Mouse (Mus musculus): ENCODE data around the gene Wtap. TPM values are rescaled to one million over a fixed set of nuclear protein-coding genes. Genes with fewer than 3 reads are reported as not detected.
A peak's percentile ranks its signal among the peaks of the same experiment; 100 is the strongest.
"Not testable (repeated sequence)": the region's sequence is repeated elsewhere in the genome, so short reads cannot be mapped to it uniquely, and the experiment has no call there.

Wtap gene
- polyA plus RNA-seq, 1 experiment from 2014 or later, result 64.4 TPM

DNA sequence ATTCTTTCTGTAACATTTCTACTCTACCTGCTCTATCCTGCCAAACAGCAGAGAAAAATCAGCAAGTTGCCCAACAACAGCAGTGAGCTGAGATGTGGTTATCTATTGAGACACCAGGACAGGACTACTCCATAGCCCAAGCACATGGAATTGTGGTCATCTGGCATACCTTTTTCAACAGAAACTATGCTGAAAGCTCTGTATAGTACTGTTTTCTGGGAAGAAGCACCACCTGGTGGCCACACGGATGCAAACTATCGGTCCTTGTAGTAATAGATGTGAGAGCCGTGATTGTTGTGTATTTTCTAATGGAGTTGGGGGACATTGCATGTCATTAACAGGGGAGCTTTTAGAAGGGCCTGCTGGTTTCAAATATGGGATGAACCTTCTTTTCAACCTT lies 2.4 kb upstream of the Wtap start:
- H3K4me3 ChIP-seq, result no peak overlapping the region
- no peak for ATAC-seq
- 24% methylated on average over 3 of the region's 3 CpGs for WGBS (ENCODE audit: insufficient replicate concordance)
- no peak overlapping the region for H3K27ac ChIP-seq
- H3K27me3 ChIP-seq (replicated peaks), result 0 out of 2 replicates have a peak, but pooled peaks cover 3% of the 10 kb centered on the region
- H3K9ac ChIP-seq, result no peak overlapping the region
- 0 out of 2 replicates have a peak, but pooled peaks cover 8% of the 10 kb centered on the region for H3K4me1 ChIP-seq
- no peaks in the 10 kb centered on the region for H3K9me3 ChIP-seq (replicated peaks)
- H3K36me3 ChIP-seq, result no peaks in the 10 kb centered on the region
- H3K4me2 ChIP-seq, result no peak overlapping the region

DNA sequence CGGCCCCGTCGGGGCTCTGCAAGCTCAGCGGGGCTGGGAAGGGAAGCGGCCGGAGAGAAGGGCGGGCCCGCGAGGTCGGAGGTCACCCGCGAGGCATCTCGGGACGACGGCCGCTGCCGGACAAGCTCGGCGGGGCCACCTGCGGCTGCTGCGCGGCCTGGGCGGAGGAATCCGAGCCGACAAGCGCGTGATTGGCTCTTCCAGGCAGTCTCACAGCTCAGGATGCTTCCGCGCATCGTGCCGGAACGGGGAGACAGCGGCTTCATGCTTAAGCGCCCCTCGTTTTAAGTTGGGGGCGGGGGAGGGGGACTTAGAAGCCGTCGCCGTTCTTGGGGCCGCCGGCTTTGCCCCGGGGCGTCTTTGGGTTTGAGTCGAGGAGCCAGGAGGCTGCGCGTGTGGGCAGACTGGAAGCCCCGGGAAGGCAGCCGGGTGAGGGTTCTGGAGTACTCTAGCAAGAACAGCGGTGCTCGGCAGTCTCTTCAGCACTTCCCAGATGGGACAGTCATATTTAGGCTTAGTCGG lies 1.4 kb downstream of the Wtap start:
- ATAC-seq, result peak; percentile 85
- Histone ChIP-seq H3K4me1 (peaks cover 37% of the 10 kb centered on the region), H3K27me3 (replicated peaks) (0 out of 2 replicates have a peak, but pooled peaks cover 2% of the 10 kb centered on the region), H3K36me3 (peaks cover 16% of the 10 kb centered on the region), H3K27ac (peak overlapping the region; percentile 99), H3K4me2 (peak overlapping the region; percentile 80), H3K9ac (peak overlapping the region; percentile 100), H3K4me3 (peak overlapping the region; percentile 99), H3K9me3 (replicated peaks) (no peaks in the 10 kb centered on the region)
- under 1% methylated on average over 51 of the region's 51 CpGs for WGBS (ENCODE audit: insufficient replicate concordance)

DNA sequence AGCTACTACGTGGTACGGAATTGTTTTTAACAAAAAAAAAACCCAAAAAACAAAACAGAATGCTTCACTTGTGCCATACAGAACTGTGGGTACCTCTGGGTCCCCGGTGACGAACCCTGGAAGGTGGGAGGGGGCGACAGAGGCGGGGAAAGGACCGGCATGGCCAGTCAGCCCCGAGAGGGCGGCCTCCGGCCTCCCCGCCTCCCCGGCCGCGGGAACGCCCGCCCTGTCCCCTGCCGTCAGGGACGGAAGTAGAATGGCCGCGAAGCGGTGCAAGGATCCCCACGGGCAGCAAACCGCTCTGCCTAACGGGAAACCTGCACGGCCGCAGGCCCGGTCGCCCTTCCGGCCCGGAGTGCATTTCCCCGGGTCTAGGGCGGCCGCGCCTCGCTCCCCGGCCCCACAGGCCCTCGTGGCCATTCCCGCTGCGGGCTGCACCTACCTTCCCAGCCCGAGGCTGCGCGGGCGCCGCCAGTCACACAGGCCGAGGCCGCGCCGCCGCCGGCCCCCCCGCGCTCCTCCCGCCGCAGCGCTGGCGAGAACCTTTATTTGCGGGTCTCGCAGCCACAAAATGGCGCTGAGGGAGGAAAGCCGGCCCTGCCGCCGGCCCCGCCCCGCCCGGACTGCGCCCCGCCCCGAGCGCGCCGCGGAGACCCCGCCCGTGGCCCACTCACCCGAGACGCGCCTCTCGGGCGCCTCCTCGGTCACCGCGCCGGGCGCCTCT lies 2.2 kb downstream of the Wtap start:
- H3K4me2 ChIP-seq, result peak overlapping the region; percentile 80
- H3K9ac ChIP-seq, result peak overlapping the region; percentile 100
- WGBS (ENCODE audit: insufficient replicate concordance), result 3% methylated on average over 73 of the region's 84 CpGs
- peak; percentile 92 for ATAC-seq
- H3K9me3 ChIP-seq (replicated peaks), result no peaks in the 10 kb centered on the region
- peak overlapping the region; percentile 99 for H3K27ac ChIP-seq
- H3K36me3 ChIP-seq, result peaks cover 21% of the 10 kb centered on the region
- no peaks in the 10 kb centered on the region for H3K27me3 ChIP-seq (replicated peaks)
- peak overlapping the region; percentile 99 for H3K4me3 ChIP-seq
- H3K4me1 ChIP-seq, result peaks cover 39% of the 10 kb centered on the region

DNA sequence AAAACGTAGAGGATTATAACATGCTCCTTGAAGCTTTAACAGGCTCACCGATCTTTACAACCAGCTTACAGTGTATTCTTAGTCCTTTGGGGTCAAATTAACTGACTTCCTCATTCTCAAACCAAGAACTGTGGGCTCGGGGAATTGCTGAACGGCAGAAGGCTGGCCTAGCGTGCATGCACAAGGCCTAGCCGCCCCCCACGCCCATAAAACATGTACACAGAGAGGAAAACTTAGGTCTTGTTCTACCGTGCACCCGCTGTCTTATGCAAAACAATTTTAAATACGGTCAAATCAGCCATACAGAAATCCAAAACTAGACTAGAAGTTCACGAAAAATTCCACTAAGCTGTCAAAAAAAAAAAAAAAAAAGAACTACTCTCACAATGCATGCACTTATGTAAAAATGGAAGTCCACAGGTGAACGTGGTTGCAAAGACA lies 2.8 kb downstream of the Wtap start:
- H3K4me1 ChIP-seq, result peaks cover 42% of the 10 kb centered on the region
- peak overlapping the region; percentile 80 for H3K4me2 ChIP-seq
- peak overlapping the region; percentile 99 for H3K27ac ChIP-seq
- 1% methylated on average over 12 of the region's 12 CpGs for WGBS (ENCODE audit: insufficient replicate concordance)
- no peaks in the 10 kb centered on the region for H3K27me3 ChIP-seq (replicated peaks)
- no peaks in the 10 kb centered on the region for H3K9me3 ChIP-seq (replicated peaks)
- peaks cover 26% of the 10 kb centered on the region for H3K36me3 ChIP-seq
- no peak for ATAC-seq
- H3K4me3 ChIP-seq, result peak overlapping the region; percentile 99
- peak overlapping the region; percentile 100 for H3K9ac ChIP-seq

DNA sequence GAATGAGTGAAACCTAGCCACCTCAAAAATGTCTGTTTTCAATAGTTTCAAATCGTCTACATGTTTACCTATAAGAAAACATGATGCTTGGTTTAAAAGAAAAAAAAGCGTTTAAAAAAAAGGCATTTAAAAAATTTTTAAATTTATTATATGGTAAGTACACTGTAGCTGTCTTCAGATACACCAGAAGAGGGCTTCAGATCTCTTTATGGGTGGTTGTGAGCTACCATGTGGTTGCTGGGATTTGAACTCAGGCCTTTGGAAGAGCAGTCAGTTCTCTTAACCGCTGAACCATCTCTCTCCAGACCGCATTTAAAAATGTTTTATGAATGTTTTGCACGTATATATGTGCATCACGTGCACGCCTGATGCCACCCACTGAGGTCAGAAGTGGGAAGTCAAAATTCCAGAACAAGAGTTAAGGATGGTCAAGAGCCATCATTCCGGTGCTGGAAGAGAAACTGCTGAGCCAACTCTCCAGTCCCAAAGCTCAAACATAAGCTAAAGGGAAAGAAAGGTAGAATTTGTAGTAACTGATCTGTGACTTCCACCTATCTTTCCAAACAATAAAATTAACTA lies 3.3 kb downstream of the Wtap start:
- Histone ChIP-seq H3K4me2 (peak overlapping the region; percentile 80), H3K36me3 (peaks cover 31% of the 10 kb centered on the region), H3K27ac (peak overlapping the region; percentile 99), H3K4me3 (peak overlapping the region; percentile 99), H3K9ac (peak overlapping the region; percentile 100), H3K9me3 (replicated peaks) (no peaks in the 10 kb centered on the region), H3K27me3 (replicated peaks) (no peaks in the 10 kb centered on the region), H3K4me1 (peaks cover 44% of the 10 kb centered on the region)
- no peak for ATAC-seq
- 30% methylated on average over 8 of the region's 8 CpGs for WGBS (ENCODE audit: insufficient replicate concordance)

DNA sequence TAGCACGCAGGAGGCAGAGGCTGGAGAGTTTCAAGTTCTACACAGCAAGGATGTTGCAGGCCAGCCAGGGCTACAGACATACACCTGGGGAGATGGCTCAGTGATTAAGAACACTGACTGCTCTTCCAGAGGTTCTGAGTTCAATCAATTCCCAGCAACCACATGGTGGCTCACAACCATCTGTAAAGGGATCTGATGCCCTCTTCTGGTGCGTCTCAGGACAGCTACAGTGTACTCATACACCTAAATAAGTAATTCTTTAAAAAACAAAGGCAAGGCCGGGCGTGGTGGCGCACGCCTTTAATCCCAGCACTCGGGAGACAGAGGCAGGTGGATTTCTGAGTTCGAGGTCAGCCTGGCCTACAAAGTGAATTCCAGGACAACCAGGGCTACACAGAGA lies 5.9 kb downstream of the Wtap start:
- H3K9ac ChIP-seq; H3K9me3 ChIP-seq (replicated peaks); H3K4me3 ChIP-seq; H3K27me3 ChIP-seq (replicated peaks); ATAC-seq; H3K27ac ChIP-seq; H3K4me2 ChIP-seq: not testable (repeated sequence)
- peaks cover 57% of the 10 kb centered on the region for H3K36me3 ChIP-seq
- 80% methylated on average over 8 of the region's 8 CpGs for WGBS (ENCODE audit: insufficient replicate concordance)
- peaks cover 36% of the 10 kb centered on the region for H3K4me1 ChIP-seq

DNA sequence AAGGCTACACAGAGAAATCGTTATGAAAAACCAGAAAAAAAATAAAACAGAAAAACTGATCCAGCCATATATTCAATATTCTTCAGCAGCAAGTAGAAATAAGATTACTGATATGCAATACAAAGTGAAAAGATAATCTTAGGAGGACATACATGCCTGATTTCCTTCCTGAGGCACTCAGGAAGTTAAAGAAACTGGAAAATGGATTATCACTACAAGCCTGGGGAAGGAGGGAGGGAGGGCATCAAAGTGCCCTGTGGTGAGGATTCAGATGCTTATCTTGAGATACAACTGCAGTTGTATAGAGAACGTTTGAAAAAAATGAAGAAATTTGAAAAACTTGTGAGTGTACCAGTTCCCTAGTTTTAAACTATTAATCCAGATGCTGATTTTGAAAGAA lies 10.0 kb downstream of the Wtap start:
- no peak for ATAC-seq
- peaks cover 92% of the 10 kb centered on the region for H3K36me3 ChIP-seq
- no peaks in the 10 kb centered on the region for H3K9me3 ChIP-seq (replicated peaks)
- H3K4me3 ChIP-seq, result no peak overlapping the region
- H3K4me1 ChIP-seq, result peaks cover 21% of the 10 kb centered on the region
- WGBS (ENCODE audit: insufficient replicate concordance), result 43% methylated on average over 2 of the region's 2 CpGs
- H3K27ac ChIP-seq, result no peak overlapping the region
- H3K4me2 ChIP-seq, result no peak overlapping the region
- H3K27me3 ChIP-seq (replicated peaks), result no peaks in the 10 kb centered on the region
- no peak overlapping the region for H3K9ac ChIP-seq

DNA sequence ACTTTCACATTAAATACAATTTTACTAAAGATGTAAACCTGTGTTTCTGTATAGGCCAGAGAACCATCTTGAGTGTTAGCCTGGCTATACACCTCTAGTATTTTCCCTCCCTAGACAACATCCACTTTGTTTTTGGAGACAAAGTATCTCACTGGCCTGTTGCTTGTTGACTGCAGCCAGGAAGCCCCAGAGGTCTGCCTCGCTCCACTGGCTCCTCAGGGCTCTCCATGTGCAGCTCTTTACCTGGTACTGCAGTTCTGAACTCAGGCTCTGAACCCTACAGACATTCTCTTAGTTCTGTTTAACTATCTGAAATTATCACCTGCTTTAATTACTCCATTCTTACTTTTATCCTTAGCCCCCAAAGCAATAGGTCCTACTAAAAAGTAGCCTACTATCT lies 15.4 kb downstream of the Wtap start:
- no peak overlapping the region for H3K4me2 ChIP-seq

DNA sequence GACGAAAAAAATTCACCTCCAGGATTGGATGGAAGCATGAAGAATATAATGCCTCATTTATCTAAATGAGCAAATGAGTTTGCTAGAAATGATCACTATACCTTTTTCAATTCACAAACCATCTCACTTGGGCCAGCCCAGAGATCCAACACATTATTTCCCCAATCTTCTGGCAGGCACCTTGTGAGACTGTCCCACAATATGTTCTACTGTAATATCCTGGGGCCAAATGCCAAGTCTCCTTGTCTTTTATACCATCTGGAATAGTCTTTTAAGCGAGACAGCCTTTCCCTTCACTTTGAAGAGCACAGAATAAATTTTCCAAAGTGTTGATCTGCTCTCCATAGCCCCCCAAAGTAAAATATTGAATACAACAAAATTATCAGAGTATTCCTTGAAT lies 20.1 kb downstream of the Wtap start:
- no peaks in the 10 kb centered on the region for H3K9me3 ChIP-seq (replicated peaks)
- 80% methylated on average over 2 of the region's 2 CpGs for WGBS (ENCODE audit: insufficient replicate concordance)
- no peak overlapping the region for H3K9ac ChIP-seq
- no peak for ATAC-seq
- H3K36me3 ChIP-seq, result peaks cover 80% of the 10 kb centered on the region
- no peaks in the 10 kb centered on the region for H3K4me1 ChIP-seq
- no peaks in the 10 kb centered on the region for H3K27me3 ChIP-seq (replicated peaks)
- no peak overlapping the region for H3K27ac ChIP-seq
- H3K4me3 ChIP-seq, result no peak overlapping the region
- H3K4me2 ChIP-seq, result no peak overlapping the region

More for the DNA sequence above, 15.4 kb downstream of the Wtap start:
- no peak overlapping the region for H3K9ac ChIP-seq
- H3K9me3 ChIP-seq (replicated peaks), result no peaks in the 10 kb centered on the region
- ATAC-seq, result no peak
- no peaks in the 10 kb centered on the region for H3K27me3 ChIP-seq (replicated peaks)
- no peak overlapping the region for H3K27ac ChIP-seq
- no peak overlapping the region for H3K4me3 ChIP-seq
- WGBS (ENCODE audit: insufficient replicate concordance), result 97% methylated on average over 1 of the region's 1 CpGs
- H3K4me1 ChIP-seq, result no peaks in the 10 kb centered on the region
- H3K36me3 ChIP-seq, result peaks cover 86% of the 10 kb centered on the region

DNA sequence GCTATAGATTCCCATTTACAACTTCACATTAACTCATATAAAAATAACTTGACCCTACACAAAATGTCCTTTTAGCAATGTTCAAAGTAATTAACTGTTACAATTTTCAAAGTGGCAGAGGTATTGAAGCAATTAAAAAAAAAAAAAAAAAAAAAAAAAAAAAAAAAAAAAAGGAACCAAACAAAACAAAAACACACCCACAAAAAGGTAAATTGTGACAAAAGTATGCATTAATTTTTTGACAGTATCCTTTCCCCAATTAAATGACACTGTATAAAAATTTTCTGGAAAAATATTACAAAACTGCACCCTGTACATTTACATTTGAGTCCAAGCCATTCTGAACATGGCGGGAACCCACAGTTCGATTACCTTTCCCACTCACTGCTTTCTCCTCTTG lies 26.8 kb downstream of the Wtap start:
- H3K27me3 ChIP-seq (replicated peaks), result no peaks in the 10 kb centered on the region
- peaks cover 57% of the 10 kb centered on the region for H3K36me3 ChIP-seq
- 0 out of 2 replicates have a peak, but pooled peaks cover under 1% of the 10 kb centered on the region for H3K4me1 ChIP-seq

DNA sequence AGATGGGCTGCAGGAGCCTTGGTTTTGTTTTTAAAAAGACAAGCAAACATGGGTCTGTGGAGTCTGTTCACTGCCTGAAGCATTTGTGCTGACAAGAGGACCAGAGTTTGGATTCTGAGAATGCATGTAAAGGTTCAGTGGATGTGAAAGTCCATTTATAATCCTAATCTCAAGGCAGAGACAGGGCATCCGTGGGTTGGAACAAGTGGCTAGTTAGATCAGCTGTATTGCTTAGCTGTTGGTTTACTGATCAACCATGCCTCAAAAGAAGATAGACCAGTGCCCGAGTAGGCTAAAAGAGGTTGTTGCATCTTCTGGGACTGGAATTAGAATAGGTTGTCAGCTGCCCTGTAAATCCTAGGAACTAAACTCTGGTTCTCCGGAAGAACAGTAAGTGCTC lies 30.5 kb downstream of the Wtap start:
- Histone ChIP-seq H3K4me2 (no peak overlapping the region), H3K9ac (no peak overlapping the region), H3K27me3 (replicated peaks) (no peaks in the 10 kb centered on the region), H3K9me3 (replicated peaks) (no peaks in the 10 kb centered on the region), H3K4me1 (peaks cover 21% of the 10 kb centered on the region), H3K4me3 (no peak overlapping the region), H3K36me3 (peaks cover 30% of the 10 kb centered on the region), H3K27ac (no peak overlapping the region)
- WGBS (ENCODE audit: insufficient replicate concordance), result 65% methylated on average over 3 of the region's 3 CpGs
- no peak for ATAC-seq

More for the DNA sequence above, 26.8 kb downstream of the Wtap start:
- WGBS (ENCODE audit: insufficient replicate concordance), result 98% methylated on average over 2 of the region's 2 CpGs
- no peak overlapping the region for H3K27ac ChIP-seq
- ATAC-seq, result no peak
- no peak overlapping the region for H3K4me3 ChIP-seq
- H3K4me2 ChIP-seq, result no peak overlapping the region
- H3K9ac ChIP-seq, result no peak overlapping the region
- H3K9me3 ChIP-seq (replicated peaks), result no peaks in the 10 kb centered on the region

DNA sequence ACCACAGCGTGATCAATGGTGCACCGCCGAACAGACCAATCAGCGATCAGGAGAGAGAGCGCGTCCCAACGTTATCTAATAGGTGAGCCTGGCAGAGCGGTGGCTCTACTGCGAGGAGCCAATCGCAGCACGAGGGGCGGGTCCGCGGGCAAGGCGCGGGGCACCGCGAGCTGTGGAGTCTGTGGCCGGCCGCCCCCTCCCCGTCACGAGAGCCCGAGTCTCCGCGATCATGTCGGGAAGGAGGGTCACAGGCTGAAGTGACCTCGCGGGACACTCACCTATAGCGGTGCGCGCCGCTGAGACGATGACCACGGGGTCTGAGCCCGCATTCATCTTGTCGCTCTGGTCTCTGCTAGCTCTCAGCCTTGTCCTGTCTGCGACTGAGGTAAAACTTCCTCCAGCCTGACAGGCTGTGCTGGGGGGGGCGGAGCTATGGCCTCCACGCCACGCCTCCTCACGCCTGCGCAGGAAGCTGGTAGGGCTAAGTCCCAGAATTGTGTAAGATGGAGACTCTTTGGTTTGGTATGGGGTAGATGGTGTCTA lies 33.6 kb downstream of the Wtap start, which contains the start of gene Acat2:
TSS of gene Acat2 (minus strand) at position 417 of the 543 bp plus-strand sequence.
- Histone ChIP-seq H3K27me3 (replicated peaks) (no peaks in the 10 kb centered on the region), H3K9me3 (replicated peaks) (no peaks in the 10 kb centered on the region), H3K4me1 (peaks cover 21% of the 10 kb centered on the region), H3K36me3 (peaks cover 25% of the 10 kb centered on the region), H3K4me2 (peak within 1 kb of the TSS; percentile 83), H3K4me3 (peak within 1 kb of the TSS; percentile 75), H3K9ac (peak within 1 kb of the TSS; percentile 76), H3K27ac (peak within 1 kb of the TSS; percentile 87)
- peak; percentile 98 for ATAC-seq
- WGBS (ENCODE audit: insufficient replicate concordance), result under 1% methylated on average over 41 of the region's 42 CpGs

Data from liver, embryonic 12.5 days (tissue).